Mouse (Mus musculus): ENCODE measurements around the gene Rp2.

- TF ChIP-seq CTCF (IDR thresholded peaks at IDR 0.05; ENCODE audit: extremely low read depth, insufficient read depth, low read length) (no peak), POLR2A (IDR thresholded peaks at IDR 0.05; ENCODE audit: extremely low read depth, insufficient read depth, low read length) (no peak)
Observed at GRCm38 (mm10) chrX:20382260-20382659, 18.0 kb downstream of the Rp2 start.

Measured in cortical plate, adult 2 months (tissue).